Mouse (Mus musculus) erythroblast, embryonic 14.5 days (primary cell): ENCODE measurements around the gene Mllt3. TPM values are rescaled to one million over a fixed set of nuclear protein-coding genes. Genes with fewer than 3 reads are reported as not detected.

Experiments
- H3K27me3 ChIP-seq: 2 replicates; pipeline ENCODE4 v1.6.1; 2012; ENCODE audit warnings: inconsistent platforms; ENCODE audit not compliant: control insufficient read depth
- H3K36me3 ChIP-seq: 2 replicates; pipeline ENCODE4 v1.6.1; 2012; ENCODE audit warnings: mild to moderate bottlenecking, inconsistent platforms; ENCODE audit not compliant: control insufficient read depth
- H3K4me1 ChIP-seq: 2 replicates; pipeline ENCODE4 v1.6.1; 2012; ENCODE audit warnings: inconsistent platforms; ENCODE audit not compliant: control insufficient read depth
- H3K4me3 ChIP-seq: replicated peaks from 2 replicates; pipeline ENCODE3; 2012; ENCODE audit warnings: moderate library complexity, mild to moderate bottlenecking, inconsistent platforms
- H3K9me3 ChIP-seq: 2 replicates; pipeline ENCODE4 v1.6.1; 2012; ENCODE audit warnings: low read length, inconsistent platforms, mixed read lengths; ENCODE audit not compliant: control insufficient read depth
- GATA1 ChIP-seq: IDR thresholded peaks from 2 replicates; pipeline ENCODE4 v1.6.1; 2012; ENCODE audit warnings: low read length, inconsistent platforms, mixed read lengths
- TAL1 ChIP-seq: IDR thresholded peaks from 3 replicates; pipeline ENCODE4 v1.6.1; 2012; ENCODE audit warnings: low read length, inconsistent platforms, mixed read lengths
- polyA plus RNA-seq: library from polyadenylated mRNA; stranded (reverse); fragments of >175 nt; gene quantifications from 2 replicates; pipeline ENCODE4 v1.2.3, GENCODE M21; 2012

Mllt3 gene
- polyA plus RNA-seq, 1 experiment, result 7.8 TPM

DNA sequence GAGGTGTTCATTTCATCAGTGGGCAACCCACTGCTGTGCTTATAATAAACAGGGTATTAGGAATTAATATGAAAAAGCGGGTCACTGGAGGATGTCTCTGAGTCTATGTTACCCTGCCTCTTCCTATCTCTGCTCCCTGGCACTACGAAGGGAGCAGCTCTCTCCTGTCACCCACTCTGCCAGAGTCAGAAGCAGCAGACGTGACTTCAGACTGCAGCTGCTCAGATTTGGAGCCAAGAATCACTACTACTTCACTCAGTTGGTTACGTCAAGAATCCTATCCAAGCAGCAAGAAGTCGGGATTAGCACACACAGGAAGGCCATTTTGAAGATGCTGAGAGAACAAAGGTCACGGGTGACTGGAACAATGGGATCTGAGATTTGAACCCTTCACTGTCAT lies 71.3 kb downstream of the Mllt3 start:
- Histone ChIP-seq H3K4me3 (no peak overlapping the region), H3K36me3 (no peaks in the 10 kb centered on the region), H3K9me3 (no peaks in the 10 kb centered on the region), H3K4me1 (peaks cover 21% of the 10 kb centered on the region), H3K27me3 (no peaks in the 10 kb centered on the region)
- no peak for TF ChIP-seq GATA1
- TF ChIP-seq TAL1, result no peak

DNA sequence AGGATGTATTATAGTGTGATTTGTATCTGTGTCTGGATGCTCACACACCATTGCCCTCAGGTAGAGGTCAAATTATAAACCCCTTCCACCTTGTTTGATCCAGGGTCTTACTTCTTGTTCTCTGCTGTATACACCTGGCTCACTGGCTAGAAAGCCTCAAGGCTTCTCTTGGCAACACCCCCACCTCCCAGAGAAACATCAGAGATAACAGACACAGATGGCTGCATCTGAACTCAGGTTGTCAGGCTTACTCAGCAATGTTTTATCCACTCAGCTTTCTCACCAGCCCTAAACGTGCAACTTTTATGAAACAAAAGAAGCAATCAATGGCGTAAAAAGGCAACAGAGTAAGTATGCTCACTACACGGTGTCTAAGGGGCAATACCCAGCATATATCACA lies 75.3 kb downstream of the Mllt3 start:
- no peaks in the 10 kb centered on the region for H3K27me3 ChIP-seq
- H3K4me3 ChIP-seq, result no peak overlapping the region
- H3K9me3 ChIP-seq, result no peaks in the 10 kb centered on the region
- H3K4me1 ChIP-seq, result peaks cover 9% of the 10 kb centered on the region
- TF ChIP-seq TAL1 (no peak), GATA1 (no peak)
- no peaks in the 10 kb centered on the region for H3K36me3 ChIP-seq

DNA sequence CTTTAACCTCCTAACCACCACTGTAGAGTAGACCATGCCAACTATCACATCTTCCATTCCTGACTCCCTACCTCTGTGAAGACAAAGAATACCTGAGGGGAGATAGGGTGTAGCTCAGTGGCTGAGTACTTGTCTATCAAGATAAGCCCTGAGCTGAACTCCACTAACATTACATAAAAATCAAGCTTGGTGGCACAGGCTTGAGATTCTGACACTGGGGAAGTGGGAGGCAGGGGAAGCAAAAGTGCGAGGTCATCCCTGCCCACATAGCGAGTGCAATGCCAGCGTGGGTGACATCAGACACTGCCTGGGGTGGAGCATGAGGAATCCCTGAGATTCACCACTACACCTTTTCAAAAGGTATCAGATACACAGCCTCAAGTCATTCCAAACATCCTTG lies 76.0 kb downstream of the Mllt3 start:
- TF ChIP-seq TAL1 (no peak), GATA1 (no peak)
- Histone ChIP-seq H3K9me3 (no peaks in the 10 kb centered on the region), H3K4me1 (peaks cover 9% of the 10 kb centered on the region), H3K27me3 (no peaks in the 10 kb centered on the region), H3K36me3 (no peaks in the 10 kb centered on the region), H3K4me3 (no peak overlapping the region)

DNA sequence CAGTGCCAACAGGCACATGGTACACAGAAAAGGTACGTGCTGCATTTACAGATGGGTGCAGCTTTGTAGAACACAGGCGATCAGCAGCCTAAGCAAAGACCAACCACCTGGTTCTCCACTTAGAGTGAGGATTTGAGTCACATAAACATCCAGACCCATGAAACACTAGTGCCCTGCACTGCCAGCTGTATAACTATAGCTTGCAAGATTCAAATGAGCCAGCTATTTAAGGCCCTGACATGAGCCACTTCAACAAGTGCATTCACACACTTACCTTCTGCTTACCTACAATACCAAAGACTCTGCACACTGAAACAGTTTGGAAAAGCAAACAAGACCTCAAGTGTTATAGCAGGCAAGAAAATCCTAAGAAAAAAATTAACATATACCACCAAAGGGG lies 78.0 kb downstream of the Mllt3 start:
- no peak overlapping the region for H3K4me3 ChIP-seq
- H3K4me1 ChIP-seq, result peaks cover 9% of the 10 kb centered on the region
- TF ChIP-seq TAL1 (no peak), GATA1 (no peak)
- H3K36me3 ChIP-seq, result no peaks in the 10 kb centered on the region
- H3K9me3 ChIP-seq, result no peaks in the 10 kb centered on the region
- no peaks in the 10 kb centered on the region for H3K27me3 ChIP-seq

DNA sequence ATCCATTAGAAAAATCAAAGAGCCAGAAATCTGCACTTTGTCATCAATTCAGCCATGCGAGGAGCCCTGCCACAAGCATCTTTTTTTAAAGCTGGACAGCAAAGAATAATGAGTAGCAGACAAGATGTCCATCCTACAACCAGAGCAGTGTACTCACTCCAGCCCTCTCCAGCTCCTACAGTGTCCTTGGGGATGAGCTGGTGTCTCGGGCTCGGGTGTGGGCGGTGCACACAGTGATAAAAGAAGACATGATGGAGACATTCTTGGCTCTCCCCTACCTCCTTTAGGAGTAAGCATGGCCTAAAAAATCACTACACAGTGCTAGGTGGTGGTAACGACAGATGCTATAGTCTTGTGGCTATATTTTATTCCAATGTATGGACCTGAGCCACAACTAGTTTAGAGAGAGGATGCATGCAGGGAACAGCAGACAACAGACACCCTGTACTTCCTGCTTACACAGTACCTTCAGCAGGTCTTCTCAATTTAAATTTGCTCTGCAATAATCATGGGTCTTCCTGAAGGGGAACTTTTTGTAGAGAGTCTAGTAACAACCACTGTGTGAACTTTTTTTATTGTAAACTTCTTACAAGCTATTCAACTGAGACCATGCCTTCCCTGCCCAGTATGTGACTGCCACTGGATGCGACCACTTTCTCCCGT lies 78.6 kb downstream of the Mllt3 start:
- no peak for TF ChIP-seq TAL1
- TF ChIP-seq GATA1, result no peak
- Histone ChIP-seq H3K9me3 (no peaks in the 10 kb centered on the region), H3K4me3 (no peak overlapping the region), H3K36me3 (no peaks in the 10 kb centered on the region), H3K27me3 (no peaks in the 10 kb centered on the region), H3K4me1 (peaks cover 9% of the 10 kb centered on the region)

DNA sequence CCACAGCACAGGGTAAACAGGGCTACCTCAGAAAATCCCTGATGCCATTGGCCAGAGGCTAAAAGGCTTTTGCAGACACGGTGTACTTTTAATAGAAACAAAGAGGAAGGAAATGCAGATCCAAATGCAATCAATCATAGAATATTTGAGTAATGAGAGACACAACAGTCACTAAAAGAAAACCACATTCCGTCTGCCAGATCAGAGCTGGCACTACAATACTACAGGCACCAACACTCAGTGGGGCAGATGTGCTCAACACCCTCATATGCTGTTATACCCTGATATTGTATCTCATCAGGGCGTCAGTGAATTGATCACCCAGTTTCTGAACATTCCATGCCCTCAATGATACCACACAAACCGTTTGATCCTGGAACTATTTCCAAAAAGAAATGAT lies 79.4 kb downstream of the Mllt3 start:
- no peaks in the 10 kb centered on the region for H3K27me3 ChIP-seq
- H3K4me3 ChIP-seq, result no peak overlapping the region
- H3K4me1 ChIP-seq, result peaks cover 9% of the 10 kb centered on the region
- no peaks in the 10 kb centered on the region for H3K9me3 ChIP-seq
- TF ChIP-seq TAL1, result no peak
- no peak for TF ChIP-seq GATA1
- no peaks in the 10 kb centered on the region for H3K36me3 ChIP-seq

DNA sequence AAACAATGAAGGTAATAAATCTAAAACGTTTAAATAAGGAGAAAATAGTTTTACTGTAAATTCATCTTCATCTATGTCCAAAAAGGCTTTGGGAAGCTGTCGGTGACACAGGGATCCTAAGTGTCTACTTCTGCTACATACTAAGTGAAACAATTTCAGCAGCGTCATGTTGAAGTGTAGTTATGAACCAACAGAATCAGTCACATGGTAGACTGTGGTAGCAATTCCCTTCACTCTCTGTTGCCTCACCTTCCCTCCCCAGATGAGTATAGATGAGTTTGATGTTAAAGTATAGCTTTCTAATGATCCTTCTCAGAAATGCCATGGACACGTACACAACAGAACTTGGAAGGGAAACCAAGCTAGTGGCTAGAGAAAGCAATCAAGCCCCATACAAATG lies 79.9 kb downstream of the Mllt3 start:
- Histone ChIP-seq H3K36me3 (no peaks in the 10 kb centered on the region), H3K4me1 (peaks cover 7% of the 10 kb centered on the region), H3K9me3 (no peaks in the 10 kb centered on the region), H3K27me3 (no peaks in the 10 kb centered on the region), H3K4me3 (no peak overlapping the region)
- TF ChIP-seq GATA1 (no peak), TAL1 (no peak)

DNA sequence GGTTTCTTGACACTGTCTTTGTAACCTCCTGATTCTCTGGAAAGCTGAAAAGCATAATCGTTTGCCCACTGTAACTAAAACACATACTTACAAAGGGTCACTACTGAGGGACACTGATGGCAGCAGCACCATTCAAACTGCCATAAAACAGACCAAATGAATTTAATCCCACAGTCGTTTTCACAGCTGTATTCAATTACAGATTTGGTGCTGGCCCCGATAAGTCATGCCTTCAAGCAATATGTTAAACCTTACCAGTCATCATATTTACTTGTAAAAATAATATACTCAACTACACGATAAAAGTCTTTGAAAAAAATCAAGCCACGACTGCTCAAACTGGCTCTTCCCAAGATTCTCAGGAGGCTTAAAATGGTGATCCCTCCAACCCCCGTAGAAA lies 83.7 kb downstream of the Mllt3 start:
- no peak for TF ChIP-seq GATA1
- no peak for TF ChIP-seq TAL1
- no peaks in the 10 kb centered on the region for H3K9me3 ChIP-seq
- H3K36me3 ChIP-seq, result no peaks in the 10 kb centered on the region
- H3K4me3 ChIP-seq, result no peak overlapping the region
- no peaks in the 10 kb centered on the region for H3K4me1 ChIP-seq
- H3K27me3 ChIP-seq, result no peaks in the 10 kb centered on the region

DNA sequence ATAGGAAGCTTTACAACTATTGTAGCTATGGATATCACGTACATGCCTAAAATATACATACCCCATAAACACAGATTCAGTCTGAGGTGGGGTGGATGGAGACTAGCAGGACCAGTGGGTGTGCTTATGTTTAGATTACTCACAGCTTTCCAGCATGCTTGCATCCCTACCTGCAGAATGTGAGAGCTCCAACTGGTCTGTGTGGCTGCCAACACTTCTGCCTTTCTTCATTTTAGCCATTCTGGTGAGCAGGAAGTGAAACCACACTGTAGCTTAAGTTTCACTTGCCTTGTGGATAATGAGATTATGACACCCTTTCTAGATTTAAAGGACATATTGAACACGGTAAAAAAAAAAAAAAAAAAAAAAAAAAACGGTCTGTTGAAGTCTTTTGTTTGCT lies 88.8 kb downstream of the Mllt3 start:
- TF ChIP-seq TAL1, result no peak
- no peak for TF ChIP-seq GATA1
- Histone ChIP-seq H3K27me3 (no peaks in the 10 kb centered on the region), H3K36me3 (no peaks in the 10 kb centered on the region), H3K4me1 (no peaks in the 10 kb centered on the region), H3K4me3 (no peak overlapping the region), H3K9me3 (no peaks in the 10 kb centered on the region)

DNA sequence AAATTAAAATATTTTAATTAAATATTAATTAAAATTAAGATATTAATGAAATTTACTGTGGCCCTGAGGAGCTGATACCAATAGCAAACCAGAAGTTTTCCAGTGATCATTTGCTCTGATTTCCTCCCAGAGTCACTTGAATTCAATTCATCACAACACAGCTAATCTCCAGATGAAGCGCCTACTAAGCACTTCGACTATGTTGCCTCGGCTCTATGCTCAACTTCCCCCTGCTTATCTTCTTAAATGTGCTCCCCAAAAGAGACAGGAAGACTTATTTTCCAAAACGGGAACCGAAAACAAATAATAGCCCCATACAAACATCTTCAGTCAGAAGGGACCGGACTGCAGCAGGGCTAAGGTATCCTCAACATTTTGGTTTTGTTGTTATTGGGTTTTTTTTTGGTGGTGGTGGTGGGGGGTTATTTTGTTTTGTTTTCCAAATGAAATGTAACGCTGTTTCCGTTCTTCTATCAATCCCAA lies 90.2 kb downstream of the Mllt3 start:
- Histone ChIP-seq H3K4me1 (no peaks in the 10 kb centered on the region), H3K27me3 (no peaks in the 10 kb centered on the region), H3K4me3 (no peak overlapping the region), H3K36me3 (no peaks in the 10 kb centered on the region), H3K9me3 (no peaks in the 10 kb centered on the region)
- no peak for TF ChIP-seq TAL1
- no peak for TF ChIP-seq GATA1
